Mouse (Mus musculus) megakaryocyte, embryonic 14.5 days (primary cell): ENCODE data around the gene Gp5.

ENCODE experiments used
- FLI1 ChIP-seq: IDR thresholded peaks from 2 replicates; pipeline ENCODE4 v1.6.1; 2012; ENCODE audit warnings: low read length, inconsistent platforms, mixed read lengths
- GATA1 ChIP-seq: IDR thresholded peaks from 3 replicates; pipeline ENCODE4 v1.6.1; 2012; ENCODE audit warnings: mixed read lengths, low read length, inconsistent platforms, borderline replicate concordance

DNA sequence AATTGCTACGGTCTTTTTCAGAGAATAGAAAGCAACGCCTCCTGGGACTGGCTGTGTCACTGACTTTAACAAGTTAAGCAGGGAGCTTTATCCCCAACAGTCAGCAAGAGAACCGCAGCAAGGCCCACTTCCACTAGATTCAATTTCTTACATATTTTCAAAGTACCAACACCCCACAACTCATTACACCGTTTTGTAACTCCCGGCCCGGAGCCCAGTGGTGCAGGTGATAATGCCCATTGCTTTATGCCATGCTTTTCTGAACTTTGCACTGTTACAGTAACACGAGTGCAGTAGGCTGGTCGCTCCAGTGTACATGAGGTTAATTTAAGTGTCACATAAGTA, 436 bp downstream of the Gp5 start:
- TF ChIP-seq FLI1 (no peak), GATA1 (no peak)
